Mouse (Mus musculus) brain, embryonic 14.5 days (tissue): ENCODE measurements around the gene Dynlt1c.
"Not testable (repeated sequence)": the region's sequence is repeated elsewhere in the genome, so short reads cannot be mapped to it uniquely, and the experiment has no call there.

Experiments
- CTCF ChIP-seq: fragments of 200-500 bp; IDR thresholded peaks from 2 replicates; pipeline ENCODE4 v1.5.1; 2012; ENCODE audit warnings: inconsistent platforms, mild to moderate bottlenecking, moderate library complexity, borderline replicate concordance; ENCODE audit not compliant: insufficient read depth, insufficient read length; ENCODE audit errors: extremely low read depth
- POLR2A ChIP-seq: fragments of 200-500 bp; IDR thresholded peaks from 2 replicates; pipeline ENCODE4 v1.6.1; 2012; ENCODE audit warnings: mild to moderate bottlenecking, inconsistent platforms, borderline replicate concordance; ENCODE audit not compliant: poor library complexity, insufficient read depth, insufficient read length, severe bottlenecking; ENCODE audit errors: extremely low read depth

GRCm38 (mm10) chr17:6624926-6625558 lies 23.6 kb downstream of the Dynlt1c start:
- not testable (repeated sequence) for TF ChIP-seq POLR2A, CTCF
